Mouse (Mus musculus): ENCODE measurements around the gene Nme7.

DNA sequence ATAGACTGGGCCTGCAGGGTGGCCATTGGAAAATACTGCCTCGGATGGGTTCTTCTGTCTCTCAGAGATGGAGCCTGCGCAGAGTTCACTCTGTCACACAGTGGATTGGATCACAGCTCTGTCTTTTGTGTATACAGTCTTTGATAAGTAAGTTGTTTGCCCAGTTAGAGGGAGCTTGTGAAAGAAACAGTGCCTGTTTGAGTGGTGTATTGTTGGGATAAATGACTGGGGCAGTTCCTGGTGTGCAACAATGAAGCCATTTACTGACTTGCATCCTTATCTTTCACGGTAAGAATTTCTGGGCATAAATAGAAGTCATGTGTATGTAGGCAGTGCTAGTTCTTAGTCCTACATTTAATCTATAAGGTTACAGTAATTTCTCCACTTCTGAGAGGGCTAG lies 49.5 kb downstream of the Nme7 start:
- no peak for TF ChIP-seq POLR2A (IDR thresholded peaks at IDR 0.05; ENCODE audit: insufficient read depth, low read depth, low read length)
- TF ChIP-seq CTCF (IDR thresholded peaks at IDR 0.05) = no peak
